ENCODE assay signal across 14 mouse cellular contexts in the genomic region with DNA sequence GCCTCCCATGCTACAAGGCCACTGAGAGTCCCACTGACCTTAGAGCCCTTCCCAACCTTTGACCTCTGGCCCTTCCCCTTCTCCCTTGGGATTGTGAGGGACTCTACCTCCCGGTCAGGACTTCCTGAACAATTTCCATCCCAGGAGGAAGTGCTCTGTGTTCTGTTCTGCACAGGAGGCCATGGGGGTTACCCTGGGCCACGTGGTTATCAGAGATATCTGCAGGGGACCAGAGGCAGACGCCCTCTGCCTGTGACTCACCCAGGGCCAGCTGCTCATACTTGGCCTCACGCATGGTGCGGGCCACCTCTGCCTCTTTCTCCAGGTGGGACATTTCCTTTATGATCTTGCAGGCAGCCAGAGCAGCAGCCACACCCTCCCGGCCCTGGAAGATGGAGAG. TPM values are rescaled to one million over a fixed set of nuclear protein-coding genes. Genes with fewer than 3 reads are reported as not detected.
"Had no signal": no experiment of that assay in that cellular context is flagged by ENCODE, and none has a peak within 500 bp of the region (broad histone marks: within the 10 kb centered on the region; RNA-seq: fewer than 3 reads in every experiment).

No protein-coding gene starts in this region.

- DNase-seq: kidney, adult 18-20 months; kidney, postnatal 10 days; kidney, postnatal 4 days; lung, adult 2 months; lung, postnatal 36 days; retina, postnatal 1 day; thymus, postnatal 4 days had no signal

- ATAC-seq: lung, postnatal 0 days; midbrain, embryonic 13.5 days had no signal

- H3K4me3 ChIP-seq: left cerebral cortex, adult 2 months; limb, embryonic 10.5 days; midbrain, embryonic 13.5 days; neural tube, embryonic 13.5 days had no signal

- H3K36me3 ChIP-seq: limb, embryonic 10.5 days; midbrain, embryonic 13.5 days; neural tube, embryonic 13.5 days had no signal

- H3K4me2 ChIP-seq: midbrain, embryonic 13.5 days; neural tube, embryonic 13.5 days had no signal

- H3K27ac ChIP-seq: left cerebral cortex, adult 2 months; liver, embryonic 14.5 days; midbrain, embryonic 13.5 days; neural tube, embryonic 13.5 days had no signal

- H3K27me3 ChIP-seq: midbrain, embryonic 13.5 days; neural tube, embryonic 13.5 days had no signal

- H3K9me3 ChIP-seq: limb, embryonic 10.5 days; midbrain, embryonic 13.5 days; neural tube, embryonic 13.5 days had no signal

- H3K4me1 ChIP-seq: midbrain, embryonic 13.5 days had no signal

- H3K9ac ChIP-seq: liver, embryonic 14.5 days; midbrain, embryonic 13.5 days; neural tube, embryonic 13.5 days had no signal

RNA-seq across cellular contexts. Expression of a gene that starts 12.4 kb away (rescaled TPM):
- total RNA-seq: left cerebral cortex, adult 2 months; megakaryocyte, adult 5-6 weeks had no signal

RNA-seq across cellular contexts. Expression of a gene that starts 24.1 kb away (rescaled TPM):
- total RNA-seq: megakaryocyte, adult 5-6 weeks had no signal
